ENCODE assay signal across 8 mouse cellular contexts in the genomic region with DNA sequence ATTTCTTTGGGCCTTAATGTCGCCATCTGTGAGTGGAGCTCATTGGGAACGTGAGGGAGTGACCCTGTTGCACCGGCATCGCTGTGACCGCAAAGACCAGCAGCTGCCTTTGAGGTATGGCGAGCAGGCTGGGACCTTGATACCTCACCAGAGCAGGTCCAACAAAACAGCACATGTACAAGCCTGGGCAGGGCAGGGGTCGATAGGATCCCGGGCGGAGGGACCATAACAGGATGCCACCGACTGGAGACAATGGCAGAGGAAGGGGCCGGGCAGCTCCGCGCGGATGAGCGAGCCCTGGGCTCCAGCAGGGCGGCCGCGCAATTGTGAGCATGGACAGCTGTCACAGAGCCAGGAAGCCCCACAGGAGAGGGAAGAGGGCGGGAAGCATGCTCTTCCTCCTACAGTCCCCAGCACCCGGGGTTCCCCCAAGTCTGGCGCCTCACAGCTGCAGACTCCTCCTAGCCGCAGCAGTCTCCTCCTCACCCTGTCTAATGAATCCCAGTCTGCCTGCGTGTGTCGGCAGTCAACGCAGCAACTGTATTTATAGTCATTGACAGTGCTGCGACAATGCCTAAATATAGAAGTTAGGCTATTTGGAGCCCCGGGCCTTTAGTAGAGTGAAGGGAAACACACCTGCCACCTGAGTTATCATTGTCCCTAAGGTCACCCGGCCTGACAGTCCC. TPM values are rescaled to one million over a fixed set of nuclear protein-coding genes. Genes with fewer than 3 reads are reported as not detected.
DNase-seq lines count a peak whose midpoint lies in the region; ATAC-seq and TF ChIP-seq lines count a peak whose summit lies in the region.

No protein-coding gene starts in this region.

- WGBS in hindbrain, embryonic 14.5 days: 2% methylated on average over 28 of the region's 28 CpGs
- WGBS in limb, embryonic 10.5 days: 3% methylated on average over 28 of the region's 28 CpGs

- no peak for TF ChIP-seq CTCF in bone marrow macrophage, adult 2 months (IDR thresholded peaks at IDR 0.05; ENCODE audit: low read depth, low read length)
- peak; percentile 19 for TF ChIP-seq CTCF in gastrocnemius, adult 2 months (IDR thresholded peaks at IDR 0.05)

- no peaks in the 10 kb centered on the region for H3K36me3 ChIP-seq in ES-E14 (ENCODE audit: control insufficient read depth, insufficient read depth, low read length, poor library complexity, severe bottlenecking)
- no peaks in the 10 kb centered on the region for H3K36me3 ChIP-seq in hindbrain, embryonic 14.5 days (replicated peaks; ENCODE audit: control insufficient read depth, insufficient read depth)
- no peaks in the 10 kb centered on the region for H3K36me3 ChIP-seq in limb, embryonic 10.5 days

- H3K9ac ChIP-seq in ES-E14 (ENCODE audit: insufficient read depth, low read depth, low read length, poor library complexity, severe bottlenecking): 0 out of 2 replicates have a peak overlapping the region, but pooled peaks have one; percentile 0
- H3K9ac ChIP-seq in hindbrain, embryonic 14.5 days: peak overlapping the region; percentile 63

- peak overlapping the region; percentile 67 for H3K4me2 ChIP-seq in hindbrain, embryonic 14.5 days (replicated peaks)

- DNase-seq in ES-E14 (ENCODE audit: low read depth, low spot score) (no peak), MN1 (ENCODE audit: low spot score) (no peak)
- DNase-seq in gastrocnemius, adult 2 months: peak; percentile 82
- peak; percentile 36 for DNase-seq in hindbrain, embryonic 14.5 days (ENCODE audit: low spot score)
- peak; percentile 66 for DNase-seq in limb, embryonic 10.5 days (ENCODE audit: low spot score)
- DNase-seq in right cerebral cortex, postnatal 4 days: peak; percentile 66

- peak overlapping the region; percentile 41 to 70 for H3K4me3 ChIP-seq in ES-E14 (ENCODE audit: insufficient read depth in 1 of 2, low read depth in 1 of 2, low read length in 2 of 2, poor library complexity in 1 of 2, severe bottlenecking in 1 of 2)
- H3K4me3 ChIP-seq in bone marrow macrophage, adult 2 months (ENCODE audit: insufficient read depth, low read length): peak overlapping the region; percentile 47
- peak overlapping the region; percentile 78 for H3K4me3 ChIP-seq in gastrocnemius, adult 2 months
- H3K4me3 ChIP-seq in hindbrain, embryonic 14.5 days (replicated peaks; ENCODE audit: low read length): peak overlapping the region; percentile 31
- H3K4me3 ChIP-seq in limb, embryonic 10.5 days: peak overlapping the region; percentile 48

- H3K27me3 ChIP-seq in hindbrain, embryonic 14.5 days (ENCODE audit: control insufficient read depth, insufficient read depth, low read length): 0 out of 2 replicates have a peak, but pooled peaks cover 4% of the 10 kb centered on the region
- peaks cover 46% of the 10 kb centered on the region for H3K27me3 ChIP-seq in limb, embryonic 10.5 days (ENCODE audit: low read depth, poor library complexity, severe bottlenecking)

- ATAC-seq in hindbrain, embryonic 14.5 days (ENCODE audit: low FRiP score): peak; percentile 83; the same call in 1 of the 2 replicates
- ATAC-seq in megakaryocyte-erythroid progenitor cell, adult 5-6 weeks (replicated peaks; ENCODE audit: low FRiP score, low TSS enrichment, poor library complexity, severe bottlenecking): peak; percentile 51

- intact Hi-C loops in gastrocnemius, adult 2 months (cut with DNase I): no loop called here

- no peaks in the 10 kb centered on the region for H3K9me3 ChIP-seq in ES-E14 (ENCODE audit: control insufficient read depth, insufficient read depth, low read depth, low read length)
- no peaks in the 10 kb centered on the region for H3K9me3 ChIP-seq in hindbrain, embryonic 14.5 days (ENCODE audit: control insufficient read depth, low read length)
- no peaks in the 10 kb centered on the region for H3K9me3 ChIP-seq in limb, embryonic 10.5 days (replicated peaks)

- in situ Hi-C loops in ES-E14 (cut with MboI; ENCODE audit: low sequenced_read_pairs in 2 of 2, unreplicated experiment in 2 of 2): no loop called here

- TF ChIP-seq POLR2A in bone marrow macrophage, adult 2 months (IDR thresholded peaks at IDR 0.05; ENCODE audit: borderline replicate concordance, low read depth, low read length): no peak

- no peak overlapping the region for H3K27ac ChIP-seq in ES-E14 (ENCODE audit: insufficient read depth, low read depth, low read length, poor library complexity, severe bottlenecking)
- H3K27ac ChIP-seq in bone marrow macrophage, adult 2 months (ENCODE audit: insufficient read depth, low read depth, low read length): peak overlapping the region; percentile 89
- peak overlapping the region; percentile 91 for H3K27ac ChIP-seq in gastrocnemius, adult 2 months
- no peak overlapping the region for H3K27ac ChIP-seq in hindbrain, embryonic 14.5 days
- H3K27ac ChIP-seq in limb, embryonic 10.5 days: peak overlapping the region; percentile 22; the same call in 1 of the 2 replicates

- H3K4me1 ChIP-seq in ES-E14 (ENCODE audit: control insufficient read depth in 2 of 2, insufficient read depth in 2 of 2, low read length in 2 of 2, poor library complexity in 1 of 2): peaks cover 4 to 5% of the 10 kb centered on the region in 2 experiments; a peak in 2 of 4 replicates
- peaks cover 25% of the 10 kb centered on the region for H3K4me1 ChIP-seq in bone marrow macrophage, adult 2 months (ENCODE audit: control insufficient read depth, insufficient read depth, low read length)
- H3K4me1 ChIP-seq in hindbrain, embryonic 14.5 days (replicated peaks; ENCODE audit: control insufficient read depth, insufficient read depth, low read length): peaks cover 5% of the 10 kb centered on the region; the same call in 1 of the 2 replicates
- H3K4me1 ChIP-seq in limb, embryonic 10.5 days: peaks cover 18% of the 10 kb centered on the region

TF ChIP-seq in ES-E14, 5 proteins besides CTCF, POLR2A, EP300 and RAD21:
- no peak for TF ChIP-seq CHD2 (IDR thresholded peaks at IDR 0.05; ENCODE audit: low read depth, low read length)
- no peak for TF ChIP-seq MAFK (IDR thresholded peaks at IDR 0.05; ENCODE audit: insufficient read depth, low read depth, low read length)
- no peak for TF ChIP-seq HCFC1 (IDR thresholded peaks at IDR 0.05; ENCODE audit: borderline replicate concordance, insufficient read depth, low read length)
- TF ChIP-seq ZNF384 (IDR thresholded peaks at IDR 0.05; ENCODE audit: low read depth, low read length): no peak
- no peak for TF ChIP-seq ZC3H11A (IDR thresholded peaks at IDR 0.05; ENCODE audit: borderline replicate concordance, low read depth, low read length)

RNA-seq across cellular contexts. Expression of a gene that starts 6.7 kb away (rescaled TPM):
- total RNA-seq in ES-E14 (2012; rRNA removed): 92.2 and 135 TPM in 2 replicates
- polyA plus RNA-seq in bone marrow macrophage, adult 2 months (2012; ENCODE audit: insufficient read depth, insufficient read length, missing spikeins): 55.5 and 62.9 TPM in 2 replicates
- 10 to 100 TPM; 16.3 to 27.7 TPM for total RNA-seq in gastrocnemius, adult 2 months (2021)
- polyA plus RNA-seq in hindbrain, embryonic 14.5 days (2014; fragmentation: Nextera tagmentation; extraction: Ambion mirVana): 13.5 and 13.7 TPM in 2 replicates
- polyA plus RNA-seq in limb, embryonic 10.5 days (2016; fragmentation: Nextera tagmentation; extraction: Ambion mirVana): 15.6 and 25.8 TPM in 2 replicates
- 44.3 and 63.7 TPM in 2 replicates for total RNA-seq in megakaryocyte-erythroid progenitor cell, adult 5-6 weeks (2014; fragmentation: Nextera tagmentation)
- 46.9 and 64.8 TPM in 2 replicates for total RNA-seq in megakaryocyte-erythroid progenitor cell, adult 5-6 weeks (2017)

RNA-seq across cellular contexts. Expression of a gene that starts 32.8 kb away (rescaled TPM):
- 274 and 324 TPM in 2 replicates for total RNA-seq in ES-E14 (2012; rRNA removed)
- 27.9 and 28.4 TPM in 2 replicates for polyA plus RNA-seq in bone marrow macrophage, adult 2 months (2012; ENCODE audit: insufficient read depth, insufficient read length, missing spikeins)
- total RNA-seq in gastrocnemius, adult 2 months (2021): 10 to 100 TPM; 11.2 to 13.1 TPM
- 85.6 and 87.4 TPM in 2 replicates for polyA plus RNA-seq in hindbrain, embryonic 14.5 days (2014; fragmentation: Nextera tagmentation; extraction: Ambion mirVana)
- polyA plus RNA-seq in limb, embryonic 10.5 days (2016; fragmentation: Nextera tagmentation; extraction: Ambion mirVana): 295 and 349 TPM in 2 replicates
- total RNA-seq in megakaryocyte-erythroid progenitor cell, adult 5-6 weeks (2014; fragmentation: Nextera tagmentation): 205 and 224 TPM in 2 replicates
- total RNA-seq in megakaryocyte-erythroid progenitor cell, adult 5-6 weeks (2017): 154 and 213 TPM in 2 replicates

RNA-seq across cellular contexts. Expression of a gene that starts 48.8 kb away (rescaled TPM):
- total RNA-seq in ES-E14 (2012; rRNA removed): 24.7 and 33.2 TPM in 2 replicates
- polyA plus RNA-seq in bone marrow macrophage, adult 2 months (2012; ENCODE audit: insufficient read depth, insufficient read length, missing spikeins): 148 and 174 TPM in 2 replicates
- 10 to 100 TPM; 25.8 to 29.9 TPM for total RNA-seq in gastrocnemius, adult 2 months (2021)
- polyA plus RNA-seq in hindbrain, embryonic 14.5 days (2014; fragmentation: Nextera tagmentation; extraction: Ambion mirVana): 30.2 and 30.4 TPM in 2 replicates
- polyA plus RNA-seq in limb, embryonic 10.5 days (2016; fragmentation: Nextera tagmentation; extraction: Ambion mirVana): 38.6 and 41.4 TPM in 2 replicates
- 36.3 and 83.2 TPM in 2 replicates for total RNA-seq in megakaryocyte-erythroid progenitor cell, adult 5-6 weeks (2014; fragmentation: Nextera tagmentation)
- 21.9 and 33.0 TPM in 2 replicates for total RNA-seq in megakaryocyte-erythroid progenitor cell, adult 5-6 weeks (2017)

Comparison
In these comparisons a context has a peak if more than half of its experiments do, and no peak if none do; other contexts are left out.
1. DNase-seq: peak in gastrocnemius, adult 2 months (single experiment), hindbrain, embryonic 14.5 days (single experiment), limb, embryonic 10.5 days (single experiment) and right cerebral cortex, postnatal 4 days (single experiment); none in ES-E14 (single experiment) and MN1 (single experiment).
2. H3K27ac ChIP-seq: peak in bone marrow macrophage, adult 2 months (single experiment), gastrocnemius, adult 2 months (single experiment) and limb, embryonic 10.5 days (single experiment); none in ES-E14 (single experiment) and hindbrain, embryonic 14.5 days (single experiment).
3. RNA of a gene that starts 32.8 kb away (total RNA-seq): 274 to 324 TPM in ES-E14 and 154 to 224 TPM in megakaryocyte-erythroid progenitor cell, adult 5-6 weeks; 11.2 to 13.1 TPM in gastrocnemius, adult 2 months; every median in the first group is over 10 times any median in the second.
4. Peak in every context shown above with its lines, with median percentiles within 50 percentile points of each other: H3K4me3 ChIP-seq.